In the genomic region with DNA sequence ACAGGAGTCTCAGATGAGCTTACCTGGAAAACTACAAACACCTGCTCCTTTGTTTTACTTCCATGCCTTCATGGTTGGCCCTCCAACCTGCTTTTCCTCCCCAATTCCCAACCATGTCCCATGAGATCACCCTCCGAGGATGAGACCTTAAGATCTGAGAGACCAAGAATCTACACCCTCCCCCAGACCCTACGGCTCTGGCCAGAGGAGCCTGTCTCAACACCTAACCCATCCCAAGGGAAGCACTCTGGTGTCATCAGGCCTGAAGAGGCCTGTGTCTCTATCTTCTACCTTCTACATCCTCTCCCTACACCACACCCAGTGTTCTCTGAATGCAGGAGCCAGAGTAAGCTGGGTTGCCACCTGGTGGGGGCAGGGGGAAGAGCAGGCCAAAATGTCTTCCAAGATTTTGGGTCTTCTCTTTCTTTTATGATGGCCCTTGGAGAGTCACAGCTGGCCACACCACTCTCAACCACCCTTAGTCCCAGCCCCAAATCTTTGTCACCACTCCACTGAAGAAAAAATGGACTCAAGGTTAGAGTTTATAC, we compare ENCODE assay signal across 8 mouse cellular contexts. TPM values are rescaled to one million over a fixed set of nuclear protein-coding genes. Genes with fewer than 3 reads are reported as not detected.
DNase-seq lines count a peak whose midpoint lies in the region; ATAC-seq lines count a peak whose summit lies in the region.

No protein-coding gene starts in this region.

- H3K4me3 ChIP-seq in forebrain, embryonic 10.5 days = no peak overlapping the region
- H3K4me3 ChIP-seq in forebrain, embryonic 11.5 days (ENCODE audit: low read depth, low read length) = no peak overlapping the region
- no peak overlapping the region for H3K4me3 ChIP-seq in midbrain, embryonic 10.5 days
- no peak overlapping the region for H3K4me3 ChIP-seq in midbrain, embryonic 15.5 days

- no peak overlapping the region for H3K9ac ChIP-seq in forebrain, embryonic 11.5 days (ENCODE audit: low read length)
- H3K9ac ChIP-seq in midbrain, embryonic 15.5 days = no peak overlapping the region

- no peak overlapping the region for H3K4me2 ChIP-seq in forebrain, embryonic 11.5 days (ENCODE audit: low read depth, low read length, severe bottlenecking)
- no peak overlapping the region for H3K4me2 ChIP-seq in midbrain, embryonic 15.5 days

- peaks cover 58% of the 10 kb centered on the region for H3K36me3 ChIP-seq in forebrain, embryonic 10.5 days (replicated peaks)
- H3K36me3 ChIP-seq in forebrain, embryonic 11.5 days (ENCODE audit: control insufficient read depth, insufficient read depth, low read length) = no peaks in the 10 kb centered on the region; the same call in 1 of the 2 replicates
- H3K36me3 ChIP-seq in midbrain, embryonic 10.5 days = peaks cover 56% of the 10 kb centered on the region
- H3K36me3 ChIP-seq in midbrain, embryonic 15.5 days (replicated peaks) = peaks cover 5% of the 10 kb centered on the region; the same call in 1 of the 2 replicates

- DNase-seq in forebrain, embryonic 10.5 days (ENCODE audit: extremely low spot score, low spot score) = peak; percentile 33
- DNase-seq in forebrain, embryonic 11.5 days (ENCODE audit: low spot score) = no peak
- DNase-seq in midbrain, embryonic 10.5 days (ENCODE audit: low spot score) = peak; percentile 46
- DNase-seq in cerebellum, postnatal 25 days = peak; percentile 45 to 67
- no peak for DNase-seq in layer of hippocampus, adult 18-20 months (ENCODE audit: low spot score in 2 of 2)
- DNase-seq in layer of hippocampus, postnatal 36 days = no peak

- no peak overlapping the region for H3K27ac ChIP-seq in forebrain, embryonic 10.5 days
- H3K27ac ChIP-seq in forebrain, embryonic 11.5 days (ENCODE audit: low read depth, low read length) = no peak overlapping the region
- no peak overlapping the region for H3K27ac ChIP-seq in midbrain, embryonic 10.5 days (replicated peaks)
- H3K27ac ChIP-seq in midbrain, embryonic 15.5 days = no peak overlapping the region

- H3K4me1 ChIP-seq in forebrain, embryonic 10.5 days = no peaks in the 10 kb centered on the region
- no peaks in the 10 kb centered on the region for H3K4me1 ChIP-seq in forebrain, embryonic 11.5 days (replicated peaks; ENCODE audit: control insufficient read depth, insufficient read depth, low read length)
- peaks cover 5% of the 10 kb centered on the region for H3K4me1 ChIP-seq in midbrain, embryonic 10.5 days
- H3K4me1 ChIP-seq in midbrain, embryonic 15.5 days = no peaks in the 10 kb centered on the region

- no peak for ATAC-seq in forebrain, embryonic 11.5 days (replicated peaks; ENCODE audit: low FRiP score)
- ATAC-seq in midbrain, embryonic 15.5 days (replicated peaks) = no peak
- peak; percentile 83 for ATAC-seq in megakaryocyte progenitor cell, adult 5-6 weeks (replicated peaks; ENCODE audit: poor library complexity)

- 98% methylated on average over 2 of the region's 2 CpGs for WGBS in forebrain, embryonic 10.5 days
- WGBS in forebrain, embryonic 11.5 days = 93% methylated on average over 2 of the region's 2 CpGs
- WGBS in midbrain, embryonic 10.5 days = 88% methylated on average over 2 of the region's 2 CpGs
- WGBS in midbrain, embryonic 15.5 days = 94% methylated on average over 2 of the region's 2 CpGs

- no peaks in the 10 kb centered on the region for H3K9me3 ChIP-seq in forebrain, embryonic 10.5 days
- H3K9me3 ChIP-seq in forebrain, embryonic 11.5 days (ENCODE audit: control insufficient read depth, low read length) = no peaks in the 10 kb centered on the region
- H3K9me3 ChIP-seq in midbrain, embryonic 10.5 days (replicated peaks) = no peaks in the 10 kb centered on the region
- H3K9me3 ChIP-seq in midbrain, embryonic 15.5 days = no peaks in the 10 kb centered on the region

- no peaks in the 10 kb centered on the region for H3K27me3 ChIP-seq in forebrain, embryonic 10.5 days (ENCODE audit: poor library complexity, severe bottlenecking)
- H3K27me3 ChIP-seq in forebrain, embryonic 11.5 days (ENCODE audit: control insufficient read depth, insufficient read depth, low read length) = no peaks in the 10 kb centered on the region
- no peaks in the 10 kb centered on the region for H3K27me3 ChIP-seq in midbrain, embryonic 10.5 days (ENCODE audit: low read depth, poor library complexity, severe bottlenecking)
- no peaks in the 10 kb centered on the region for H3K27me3 ChIP-seq in midbrain, embryonic 15.5 days (replicated peaks)

RNA-seq across cellular contexts. Expression of a gene that starts 34.1 kb away (rescaled TPM):
- 16.6 and 19.2 TPM in 2 replicates for polyA plus RNA-seq in forebrain, embryonic 10.5 days (2016; fragmentation: Nextera tagmentation; extraction: Ambion mirVana)
- 15.5 and 16.1 TPM in 2 replicates for polyA plus RNA-seq in forebrain, embryonic 11.5 days (2014; fragmentation: Nextera tagmentation; extraction: Ambion mirVana)
- polyA plus RNA-seq in midbrain, embryonic 10.5 days (2016; fragmentation: Nextera tagmentation; extraction: Ambion mirVana) = 19.1 and 20.7 TPM in 2 replicates
- polyA plus RNA-seq in midbrain, embryonic 15.5 days (2015; fragmentation: Nextera tagmentation; extraction: Ambion mirVana) = 34.9 and 35.4 TPM in 2 replicates
- total RNA-seq in megakaryocyte progenitor cell, adult 5-6 weeks (2015) = 8.9 and 9.5 TPM in 2 replicates
- total RNA-seq in megakaryocyte progenitor cell, adult 5-6 weeks (2017) = 22.4 and 24.0 TPM in 2 replicates
- 10 to 100 TPM; 40.9 to 42.9 TPM for total RNA-seq in layer of hippocampus, adult 18-20 months (2021)
- 10 to 100 TPM; 38.1 to 40.0 TPM for total RNA-seq in layer of hippocampus, postnatal 36 days (2021)

Comparison
In these comparisons a context has a peak if more than half of its experiments do, and no peak if none do; other contexts are left out.
1. DNase-seq: peak in forebrain, embryonic 10.5 days (single experiment), midbrain, embryonic 10.5 days (single experiment) and cerebellum, postnatal 25 days (2 of 2); none in forebrain, embryonic 11.5 days (single experiment), layer of hippocampus, adult 18-20 months (0 of 2) and layer of hippocampus, postnatal 36 days (0 of 2).